Mouse (Mus musculus) kidney, embryonic 14.5 days (tissue): ENCODE measurements around the gene Hmgn3. TPM values are rescaled to one million over a fixed set of nuclear protein-coding genes. Genes with fewer than 3 reads are reported as not detected.

Experiments used
- ATAC-seq: fragments of 200-750 bp; cut with Nextera tagmentation; 2 replicates; pipeline ENCODE4 v1.8.0; 2017; ENCODE audit warnings: moderate number of reproducible peaks, mild to moderate bottlenecking, moderate TSS enrichment, moderate library complexity; ENCODE audit not compliant: low FRiP score, low TSS enrichment
- H3K27ac ChIP-seq: fragments of 300-500 bp; sonication (generic); 2 replicates; pipeline ENCODE4 v1.5.1; 2014; ENCODE audit warnings: low read depth, mild to moderate bottlenecking, low read length, moderate library complexity, mixed read lengths
- H3K27me3 ChIP-seq: fragments of 300-500 bp; sonication (generic); 2 replicates; pipeline ENCODE4 v1.6.1; 2014; ENCODE audit warnings: mild to moderate bottlenecking, low read length; ENCODE audit not compliant: control insufficient read depth, insufficient read depth
- H3K36me3 ChIP-seq: fragments of 300-500 bp; sonication (generic); 2 replicates; pipeline ENCODE4 v1.6.1; 2014; ENCODE audit warnings: low read length, mixed read lengths; ENCODE audit not compliant: control insufficient read depth, insufficient read depth
- H3K4me1 ChIP-seq: fragments of 300-500 bp; sonication (generic); 2 replicates; pipeline ENCODE4 v1.6.1; 2014; ENCODE audit warnings: low read length, mixed read lengths; ENCODE audit not compliant: control insufficient read depth, insufficient read depth
- H3K4me2 ChIP-seq: fragments of 300-500 bp; sonication (generic); replicated peaks from 2 replicates; pipeline ENCODE4 v1.6.1; 2014; ENCODE audit warnings: low read depth, mild to moderate bottlenecking, low read length
- H3K4me3 ChIP-seq: fragments of 300-500 bp; sonication (generic); 2 replicates; pipeline ENCODE4 v1.5.1; 2014; ENCODE audit warnings: mild to moderate bottlenecking, low read length
- H3K9ac ChIP-seq: fragments of 300-500 bp; sonication (generic); 2 replicates; pipeline ENCODE4 v1.6.1; 2014; ENCODE audit warnings: low read depth, mild to moderate bottlenecking, low read length, moderate library complexity
- H3K9me3 ChIP-seq: fragments of 300-500 bp; sonication (generic); 2 replicates; pipeline ENCODE4 v1.6.1; 2016; ENCODE audit warnings: low read length; ENCODE audit not compliant: control insufficient read depth
- WGBS: fragments of 180-500 bp; shearing (Covaris S2); extraction: QIAGEN DNeasy Blood & Tissue Kit; methylation state at CpG from one replicate; pipeline ENCODE4 v1.1.7; 2014; 5-methylcytosine and 5-hydroxymethylcytosine counted together
- polyA plus RNA-seq: library from polyadenylated mRNA; unstranded; fragments of >200 nt; fragmentation: Nextera tagmentation; extraction: Ambion mirVana; gene quantifications from 2 replicates; pipeline ENCODE4 v1.2.1, GENCODE M21; 2014

Gene Hmgn3
- polyA plus RNA-seq, 1 experiment from 2014 or later, result 111 TPM

- no peak for ATAC-seq
- no peak overlapping the region for H3K4me3 ChIP-seq
- H3K4me1 ChIP-seq, result peaks cover 4% of the 10 kb centered on the region
- WGBS, result 85% methylated on average over 6 of the region's 6 CpGs
- H3K36me3 ChIP-seq, result no peaks in the 10 kb centered on the region
- no peaks in the 10 kb centered on the region for H3K9me3 ChIP-seq
- no peak overlapping the region for H3K27ac ChIP-seq
- no peak overlapping the region for H3K4me2 ChIP-seq
- H3K27me3 ChIP-seq, result no peaks in the 10 kb centered on the region
- no peak overlapping the region for H3K9ac ChIP-seq
These were observed 64.2 kb downstream of the Hmgn3 start for GRCm38 (mm10) chr9:83082296-83082695.

GRCm38 (mm10) chr9:83079724-83080123, 66.8 kb downstream of the Hmgn3 start:
- Histone ChIP-seq H3K27me3 (no peaks in the 10 kb centered on the region), H3K36me3 (no peaks in the 10 kb centered on the region), H3K4me2 (no peak overlapping the region), H3K4me3 (no peak overlapping the region), H3K27ac (no peak overlapping the region), H3K9me3 (no peaks in the 10 kb centered on the region), H3K9ac (no peak overlapping the region), H3K4me1 (peaks cover 4% of the 10 kb centered on the region)
- WGBS, result 98% methylated on average over 3 of the region's 3 CpGs
- no peak for ATAC-seq

- 77% methylated on average over 5 of the region's 5 CpGs for WGBS
- H3K9me3 ChIP-seq, result no peaks in the 10 kb centered on the region
- H3K27me3 ChIP-seq, result no peaks in the 10 kb centered on the region
- no peak overlapping the region for H3K4me3 ChIP-seq
- H3K36me3 ChIP-seq, result no peaks in the 10 kb centered on the region
- no peak for ATAC-seq
- no peak overlapping the region for H3K27ac ChIP-seq
- no peak overlapping the region for H3K4me2 ChIP-seq
- no peaks in the 10 kb centered on the region for H3K4me1 ChIP-seq
- H3K9ac ChIP-seq, result no peak overlapping the region
These were observed 78.2 kb downstream of the Hmgn3 start for GRCm38 (mm10) chr9:83068246-83068645.

GRCm38 (mm10) chr9:83061289-83061688, 85.2 kb downstream of the Hmgn3 start:
- no peak for ATAC-seq
- Histone ChIP-seq H3K4me3 (no peak overlapping the region), H3K27me3 (no peaks in the 10 kb centered on the region), H3K9me3 (no peaks in the 10 kb centered on the region), H3K9ac (no peak overlapping the region), H3K4me2 (no peak overlapping the region), H3K36me3 (no peaks in the 10 kb centered on the region), H3K27ac (no peak overlapping the region), H3K4me1 (no peaks in the 10 kb centered on the region)
- WGBS, result 75% methylated on average over 11 of the region's 11 CpGs

Other genes starting within 250 kb of the Hmgn3 start
- 72.1 and 98.5 TPM in 2 replicates for gene Phip, start 171.2 kb downstream of the Hmgn3 start, polyA plus RNA-seq